Mouse (Mus musculus): Measurements from ENCODE around the gene Mfsd5. TPM values are rescaled to one million over a fixed set of nuclear protein-coding genes. Genes with fewer than 3 reads are reported as not detected.
A peak's percentile ranks its signal among the peaks of the same experiment; 100 is the strongest.

The Mfsd5 gene
- polyA plus RNA-seq, 1 experiment from 2014 or later, result 63.1 TPM

GRCm38 (mm10) chr15:102263037-102263436 lies 16.2 kb upstream of the Mfsd5 start:
- H3K4me3 ChIP-seq (ENCODE audit: low read depth, low read length), result no peak overlapping the region
- H3K27ac ChIP-seq (ENCODE audit: low read length), result peak overlapping the region; percentile 40; the same call in 1 of the 2 replicates
- H3K4me1 ChIP-seq (ENCODE audit: control insufficient read depth, insufficient read depth, low read length), result peaks cover 14% of the 10 kb centered on the region
- no peak overlapping the region for H3K4me2 ChIP-seq (replicated peaks; ENCODE audit: low read depth, low read length)
- H3K27me3 ChIP-seq (ENCODE audit: control insufficient read depth, insufficient read depth, low read length), result no peaks in the 10 kb centered on the region
- no peaks in the 10 kb centered on the region for H3K9me3 ChIP-seq (ENCODE audit: control insufficient read depth, low read depth, low read length)
- no peak for ATAC-seq (ENCODE audit: insufficient number of reproducible peaks, insufficient read depth, low FRiP score, low read depth)
- WGBS, result 73% methylated on average over 2 of the region's 2 CpGs
- no peaks in the 10 kb centered on the region for H3K36me3 ChIP-seq (ENCODE audit: control insufficient read depth, insufficient read depth, low read length)
- no peak overlapping the region for H3K9ac ChIP-seq (replicated peaks; ENCODE audit: low read depth, low read length)

- no peak overlapping the region for H3K4me2 ChIP-seq (replicated peaks; ENCODE audit: low read depth, low read length)
- no peak overlapping the region for H3K4me3 ChIP-seq (ENCODE audit: low read depth, low read length)
- H3K36me3 ChIP-seq (ENCODE audit: control insufficient read depth, insufficient read depth, low read length), result no peaks in the 10 kb centered on the region
- ATAC-seq (ENCODE audit: insufficient number of reproducible peaks, insufficient read depth, low FRiP score, low read depth), result no peak
- no peaks in the 10 kb centered on the region for H3K27me3 ChIP-seq (ENCODE audit: control insufficient read depth, insufficient read depth, low read length)
- H3K4me1 ChIP-seq (ENCODE audit: control insufficient read depth, insufficient read depth, low read length), result peaks cover 5% of the 10 kb centered on the region; the same call in 1 of the 2 replicates
- WGBS, result 84% methylated on average over 5 of the region's 5 CpGs
- no peak overlapping the region for H3K27ac ChIP-seq (ENCODE audit: low read length)
- H3K9ac ChIP-seq (replicated peaks; ENCODE audit: low read depth, low read length), result no peak overlapping the region
- no peaks in the 10 kb centered on the region for H3K9me3 ChIP-seq (ENCODE audit: control insufficient read depth, low read depth, low read length)
These were observed 13.7 kb upstream of the Mfsd5 start for GRCm38 (mm10) chr15:102265548-102265947.

- Histone ChIP-seq H3K36me3 (ENCODE audit: control insufficient read depth, insufficient read depth, low read length) (no peaks in the 10 kb centered on the region), H3K4me1 (ENCODE audit: control insufficient read depth, insufficient read depth, low read length) (peaks cover 12% of the 10 kb centered on the region; the same call in 1 of the 2 replicates), H3K4me2 (replicated peaks; ENCODE audit: low read depth, low read length) (peak within 1 kb of the TSS; percentile 40), H3K27ac (ENCODE audit: low read length) (no peak within 1 kb of the TSS), H3K9me3 (ENCODE audit: control insufficient read depth, low read depth, low read length) (no peaks in the 10 kb centered on the region), H3K4me3 (ENCODE audit: low read depth, low read length) (peak within 1 kb of the TSS; percentile 18; the same call in 1 of the 2 replicates), H3K9ac (replicated peaks; ENCODE audit: low read depth, low read length) (peak within 1 kb of the TSS; percentile 11; the same call in 1 of the 2 replicates), H3K27me3 (ENCODE audit: control insufficient read depth, insufficient read depth, low read length) (no peaks in the 10 kb centered on the region)
- WGBS, result 8% methylated on average over 21 of the region's 21 CpGs
- ATAC-seq (ENCODE audit: insufficient number of reproducible peaks, insufficient read depth, low FRiP score, low read depth), result peak; percentile 23; the same call in 1 of the 2 replicates
These were observed 8.8 kb upstream of the Mfsd5 start, which contains the start of gene Gm9918 for GRCm38 (mm10) chr15:102270274-102270960. Gene Gm9918, plus strand, starts transcription at chr15:102270563.

- WGBS, result 40% methylated on average over 3 of the region's 3 CpGs
- H3K27ac ChIP-seq (ENCODE audit: low read length), result no peak overlapping the region
These were observed 7.8 kb upstream of the Mfsd5 start for GRCm38 (mm10) chr15:102271441-102271840.

GRCm38 (mm10) chr15:102273982-102274716 lies 5.1 kb upstream of the Mfsd5 start:
- no peaks in the 10 kb centered on the region for H3K36me3 ChIP-seq (ENCODE audit: control insufficient read depth, insufficient read depth, low read length)
- H3K4me3 ChIP-seq (ENCODE audit: low read depth, low read length), result no peak overlapping the region
- 72% methylated on average over 6 of the region's 6 CpGs for WGBS
- H3K9me3 ChIP-seq (ENCODE audit: control insufficient read depth, low read depth, low read length), result no peaks in the 10 kb centered on the region
- no peak overlapping the region for H3K9ac ChIP-seq (replicated peaks; ENCODE audit: low read depth, low read length)
- H3K4me1 ChIP-seq (ENCODE audit: control insufficient read depth, insufficient read depth, low read length), result peaks cover 17% of the 10 kb centered on the region; the same call in 1 of the 2 replicates
- no peak overlapping the region for H3K4me2 ChIP-seq (replicated peaks; ENCODE audit: low read depth, low read length)
- no peaks in the 10 kb centered on the region for H3K27me3 ChIP-seq (ENCODE audit: control insufficient read depth, insufficient read depth, low read length)
- no peak for ATAC-seq (ENCODE audit: insufficient number of reproducible peaks, insufficient read depth, low FRiP score, low read depth)
- H3K27ac ChIP-seq (ENCODE audit: low read length), result no peak overlapping the region

More at GRCm38 (mm10) chr15:102271441-102271840, 7.8 kb upstream of the Mfsd5 start:
- Histone ChIP-seq H3K4me3 (ENCODE audit: low read depth, low read length) (no peak overlapping the region), H3K27me3 (ENCODE audit: control insufficient read depth, insufficient read depth, low read length) (no peaks in the 10 kb centered on the region), H3K4me2 (replicated peaks; ENCODE audit: low read depth, low read length) (peak overlapping the region; percentile 40), H3K9me3 (ENCODE audit: control insufficient read depth, low read depth, low read length) (no peaks in the 10 kb centered on the region), H3K4me1 (ENCODE audit: control insufficient read depth, insufficient read depth, low read length) (peaks cover 12% of the 10 kb centered on the region; the same call in 1 of the 2 replicates), H3K36me3 (ENCODE audit: control insufficient read depth, insufficient read depth, low read length) (no peaks in the 10 kb centered on the region), H3K9ac (replicated peaks; ENCODE audit: low read depth, low read length) (no peak overlapping the region)
- ATAC-seq (ENCODE audit: insufficient number of reproducible peaks, insufficient read depth, low FRiP score, low read depth), result no peak

GRCm38 (mm10) chr15:102278726-102279091 lies 545 bp upstream of the Mfsd5 start:
- H3K27me3 ChIP-seq (ENCODE audit: control insufficient read depth, insufficient read depth, low read length), result no peaks in the 10 kb centered on the region
- H3K9ac ChIP-seq (replicated peaks; ENCODE audit: low read depth, low read length), result peak overlapping the region; percentile 80; the same call in 1 of the 2 replicates
- no peak for ATAC-seq (ENCODE audit: insufficient number of reproducible peaks, insufficient read depth, low FRiP score, low read depth)
- peak overlapping the region; percentile 89; the same call in 1 of the 2 replicates for H3K27ac ChIP-seq (ENCODE audit: low read length)
- H3K4me3 ChIP-seq (ENCODE audit: low read depth, low read length), result peak overlapping the region; percentile 81
- H3K9me3 ChIP-seq (ENCODE audit: control insufficient read depth, low read depth, low read length), result no peaks in the 10 kb centered on the region
- peaks cover 10% of the 10 kb centered on the region for H3K36me3 ChIP-seq (ENCODE audit: control insufficient read depth, insufficient read depth, low read length)
- 27% methylated on average over 7 of the region's 7 CpGs for WGBS
- H3K4me1 ChIP-seq (ENCODE audit: control insufficient read depth, insufficient read depth, low read length), result peaks cover 11% of the 10 kb centered on the region; the same call in 1 of the 2 replicates
- H3K4me2 ChIP-seq (replicated peaks; ENCODE audit: low read depth, low read length), result peak overlapping the region; percentile 84

- H3K4me3 ChIP-seq (ENCODE audit: low read depth, low read length), result peak overlapping the region; percentile 81
- peak overlapping the region; percentile 89 for H3K4me2 ChIP-seq (replicated peaks; ENCODE audit: low read depth, low read length)
- ATAC-seq (ENCODE audit: insufficient number of reproducible peaks, insufficient read depth, low FRiP score, low read depth), result peak; percentile 20; the same call in 1 of the 2 replicates
- peaks cover 10% of the 10 kb centered on the region for H3K36me3 ChIP-seq (ENCODE audit: control insufficient read depth, insufficient read depth, low read length)
- no peaks in the 10 kb centered on the region for H3K27me3 ChIP-seq (ENCODE audit: control insufficient read depth, insufficient read depth, low read length)
- peaks cover 11% of the 10 kb centered on the region; the same call in 1 of the 2 replicates for H3K4me1 ChIP-seq (ENCODE audit: control insufficient read depth, insufficient read depth, low read length)
- H3K9me3 ChIP-seq (ENCODE audit: control insufficient read depth, low read depth, low read length), result no peaks in the 10 kb centered on the region
- peak overlapping the region; percentile 80 for H3K9ac ChIP-seq (replicated peaks; ENCODE audit: low read depth, low read length)
- WGBS, result 22% methylated on average over 13 of the region's 13 CpGs
- peak overlapping the region; percentile 89; the same call in 1 of the 2 replicates for H3K27ac ChIP-seq (ENCODE audit: low read length)
These were observed 698 bp downstream of the Mfsd5 start for GRCm38 (mm10) chr15:102279783-102280520.

GRCm38 (mm10) chr15:102280623-102281022 lies 1.4 kb downstream of the Mfsd5 start:
- peak overlapping the region; percentile 89; the same call in 1 of the 2 replicates for H3K4me2 ChIP-seq (replicated peaks; ENCODE audit: low read depth, low read length)
- 0 out of 2 replicates have a peak overlapping the region, but pooled peaks have one; percentile 89 for H3K27ac ChIP-seq (ENCODE audit: low read length)
- peaks cover 11% of the 10 kb centered on the region; the same call in 1 of the 2 replicates for H3K4me1 ChIP-seq (ENCODE audit: control insufficient read depth, insufficient read depth, low read length)
- H3K36me3 ChIP-seq (ENCODE audit: control insufficient read depth, insufficient read depth, low read length), result peaks cover 10% of the 10 kb centered on the region
- H3K9me3 ChIP-seq (ENCODE audit: control insufficient read depth, low read depth, low read length), result no peaks in the 10 kb centered on the region
- H3K4me3 ChIP-seq (ENCODE audit: low read depth, low read length), result peak overlapping the region; percentile 81; the same call in 1 of the 2 replicates
- no peak overlapping the region for H3K9ac ChIP-seq (replicated peaks; ENCODE audit: low read depth, low read length)
- H3K27me3 ChIP-seq (ENCODE audit: control insufficient read depth, insufficient read depth, low read length), result no peaks in the 10 kb centered on the region
- 95% methylated on average over 19 of the region's 19 CpGs for WGBS
- no peak for ATAC-seq (ENCODE audit: insufficient number of reproducible peaks, insufficient read depth, low FRiP score, low read depth)

Data from stomach, embryonic 14.5 days (tissue).